Mouse (Mus musculus): ENCODE results near the gene St6galnac5.
"Not testable (repeated sequence)": the region's sequence is repeated elsewhere in the genome, so short reads cannot be mapped to it uniquely, and the experiment has no call there.

Gene St6galnac5

GRCm38 (mm10) chr3:152813905-152814304 is 168.1 kb downstream of the St6galnac5 start:
- no peaks in the 10 kb centered on the region for H3K36me3 ChIP-seq (ENCODE audit: insufficient read depth, low read length)
- H3K4me1 ChIP-seq (replicated peaks; ENCODE audit: low read depth, low read length): no peaks in the 10 kb centered on the region
- TF ChIP-seq CTCF (conservative IDR thresholded peaks at IDR 0.05; ENCODE audit: low read length) (no peak), POU5F1 (IDR thresholded peaks at IDR 0.05; ENCODE audit: borderline replicate concordance, low read length) (no peak), NANOG (IDR thresholded peaks at IDR 0.05; ENCODE audit: borderline replicate concordance, low read length) (no peak)
- H3K27me3 ChIP-seq (ENCODE audit: insufficient read depth, low read length): no peaks in the 10 kb centered on the region
- peaks cover 37% of the 10 kb centered on the region for H3K9me3 ChIP-seq (ENCODE audit: low read length)
- H3K4me3 ChIP-seq (replicated peaks; ENCODE audit: low read length): no peak overlapping the region

- Histone ChIP-seq H3K36me3 (ENCODE audit: insufficient read depth, low read length) (no peaks in the 10 kb centered on the region), H3K4me1 (replicated peaks; ENCODE audit: low read depth, low read length) (no peaks in the 10 kb centered on the region), H3K9me3 (ENCODE audit: low read length) (peaks cover 29% of the 10 kb centered on the region), H3K4me3 (replicated peaks; ENCODE audit: low read length) (no peak overlapping the region), H3K27me3 (ENCODE audit: insufficient read depth, low read length) (no peaks in the 10 kb centered on the region)
- no peak for TF ChIP-seq NANOG (IDR thresholded peaks at IDR 0.05; ENCODE audit: borderline replicate concordance, low read length)
- TF ChIP-seq POU5F1 (IDR thresholded peaks at IDR 0.05; ENCODE audit: borderline replicate concordance, low read length): no peak
- no peak for TF ChIP-seq CTCF (conservative IDR thresholded peaks at IDR 0.05; ENCODE audit: low read length)
Observed at GRCm38 (mm10) chr3:152799738-152800431, 182.2 kb downstream of the St6galnac5 start.

- H3K4me1 ChIP-seq (replicated peaks; ENCODE audit: low read depth, low read length): no peaks in the 10 kb centered on the region
- peaks cover 26% of the 10 kb centered on the region for H3K9me3 ChIP-seq (ENCODE audit: low read length)
- TF ChIP-seq POU5F1 (IDR thresholded peaks at IDR 0.05; ENCODE audit: borderline replicate concordance, low read length) (no peak), CTCF (conservative IDR thresholded peaks at IDR 0.05; ENCODE audit: low read length) (no peak), NANOG (IDR thresholded peaks at IDR 0.05; ENCODE audit: borderline replicate concordance, low read length) (no peak)
- H3K4me3 ChIP-seq (replicated peaks; ENCODE audit: low read length): no peak overlapping the region
- H3K36me3 ChIP-seq (ENCODE audit: insufficient read depth, low read length): no peaks in the 10 kb centered on the region
- H3K27me3 ChIP-seq (ENCODE audit: insufficient read depth, low read length): no peaks in the 10 kb centered on the region
Observed at GRCm38 (mm10) chr3:152797354-152797753, 184.7 kb downstream of the St6galnac5 start.

GRCm38 (mm10) chr3:152796216-152796615 is 185.8 kb downstream of the St6galnac5 start:
- TF ChIP-seq NANOG (IDR thresholded peaks at IDR 0.05; ENCODE audit: borderline replicate concordance, low read length) (no peak), POU5F1 (IDR thresholded peaks at IDR 0.05; ENCODE audit: borderline replicate concordance, low read length) (no peak), CTCF (conservative IDR thresholded peaks at IDR 0.05; ENCODE audit: low read length) (no peak)
- Histone ChIP-seq H3K27me3 (ENCODE audit: insufficient read depth, low read length) (no peaks in the 10 kb centered on the region), H3K36me3 (ENCODE audit: insufficient read depth, low read length) (no peaks in the 10 kb centered on the region), H3K9me3 (ENCODE audit: low read length) (peaks cover 24% of the 10 kb centered on the region), H3K4me3 (replicated peaks; ENCODE audit: low read length) (no peak overlapping the region), H3K4me1 (replicated peaks; ENCODE audit: low read depth, low read length) (no peaks in the 10 kb centered on the region)

GRCm38 (mm10) chr3:152793006-152793405 is 189.0 kb downstream of the St6galnac5 start:
- Histone ChIP-seq H3K9me3 (ENCODE audit: low read length) (no peaks in the 10 kb centered on the region), H3K4me1 (replicated peaks; ENCODE audit: low read depth, low read length) (no peaks in the 10 kb centered on the region), H3K4me3 (replicated peaks; ENCODE audit: low read length) (no peak overlapping the region), H3K36me3 (ENCODE audit: insufficient read depth, low read length) (0 out of 2 replicates have a peak, but pooled peaks cover 1% of the 10 kb centered on the region), H3K27me3 (ENCODE audit: insufficient read depth, low read length) (no peaks in the 10 kb centered on the region)
- TF ChIP-seq NANOG (IDR thresholded peaks at IDR 0.05; ENCODE audit: borderline replicate concordance, low read length) (no peak), POU5F1 (IDR thresholded peaks at IDR 0.05; ENCODE audit: borderline replicate concordance, low read length) (no peak), CTCF (conservative IDR thresholded peaks at IDR 0.05; ENCODE audit: low read length) (no peak)

- Histone ChIP-seq H3K4me3 (replicated peaks; ENCODE audit: low read length) (no peak overlapping the region), H3K36me3 (ENCODE audit: insufficient read depth, low read length) (peaks cover 6% of the 10 kb centered on the region; the same call in 1 of the 2 replicates), H3K9me3 (ENCODE audit: low read length) (no peaks in the 10 kb centered on the region), H3K27me3 (ENCODE audit: insufficient read depth, low read length) (no peaks in the 10 kb centered on the region), H3K4me1 (replicated peaks; ENCODE audit: low read depth, low read length) (no peaks in the 10 kb centered on the region)
- no peak for TF ChIP-seq NANOG (IDR thresholded peaks at IDR 0.05; ENCODE audit: borderline replicate concordance, low read length)
- TF ChIP-seq CTCF (conservative IDR thresholded peaks at IDR 0.05; ENCODE audit: low read length): no peak
- TF ChIP-seq POU5F1 (IDR thresholded peaks at IDR 0.05; ENCODE audit: borderline replicate concordance, low read length): no peak
Observed at GRCm38 (mm10) chr3:152792601-152793000, 189.4 kb downstream of the St6galnac5 start.

- not testable (repeated sequence) for H3K4me3 ChIP-seq (replicated peaks; ENCODE audit: low read length); H3K9me3 ChIP-seq (ENCODE audit: low read length); H3K27me3 ChIP-seq (ENCODE audit: insufficient read depth, low read length); H3K4me1 ChIP-seq (replicated peaks; ENCODE audit: low read depth, low read length)
- H3K36me3 ChIP-seq (ENCODE audit: insufficient read depth, low read length): peaks cover 15% of the 10 kb centered on the region
Observed at GRCm38 (mm10) chr3:152788301-152788953, 193.6 kb downstream of the St6galnac5 start.

GRCm38 (mm10) chr3:152784353-152784752 is 197.7 kb downstream of the St6galnac5 start:
- peaks cover 15% of the 10 kb centered on the region for H3K36me3 ChIP-seq (ENCODE audit: insufficient read depth, low read length)
- not testable (repeated sequence) for H3K4me3 ChIP-seq (replicated peaks; ENCODE audit: low read length); H3K4me1 ChIP-seq (replicated peaks; ENCODE audit: low read depth, low read length); H3K9me3 ChIP-seq (ENCODE audit: low read length); H3K27me3 ChIP-seq (ENCODE audit: insufficient read depth, low read length)

- Histone ChIP-seq H3K4me1 (replicated peaks; ENCODE audit: low read depth, low read length) (no peaks in the 10 kb centered on the region), H3K27me3 (ENCODE audit: insufficient read depth, low read length) (no peaks in the 10 kb centered on the region), H3K4me3 (replicated peaks; ENCODE audit: low read length) (no peak overlapping the region), H3K36me3 (ENCODE audit: insufficient read depth, low read length) (peaks cover 15% of the 10 kb centered on the region), H3K9me3 (ENCODE audit: low read length) (no peaks in the 10 kb centered on the region)
- peak; percentile 62 for TF ChIP-seq CTCF (conservative IDR thresholded peaks at IDR 0.05; ENCODE audit: low read length)
- TF ChIP-seq POU5F1 (IDR thresholded peaks at IDR 0.05; ENCODE audit: borderline replicate concordance, low read length): no peak
Observed at GRCm38 (mm10) chr3:152783792-152784191, 198.3 kb downstream of the St6galnac5 start.

All from E14TG2a.4 (cell line).